Mouse (Mus musculus): ENCODE results near the gene Vgll3. TPM values are rescaled to one million over a fixed set of nuclear protein-coding genes. Genes with fewer than 3 reads are reported as not detected.

The Vgll3 gene
- polyA plus RNA-seq (2012; rRNA removed) = 0.79 and 1.3 TPM in 2 replicates

DNA sequence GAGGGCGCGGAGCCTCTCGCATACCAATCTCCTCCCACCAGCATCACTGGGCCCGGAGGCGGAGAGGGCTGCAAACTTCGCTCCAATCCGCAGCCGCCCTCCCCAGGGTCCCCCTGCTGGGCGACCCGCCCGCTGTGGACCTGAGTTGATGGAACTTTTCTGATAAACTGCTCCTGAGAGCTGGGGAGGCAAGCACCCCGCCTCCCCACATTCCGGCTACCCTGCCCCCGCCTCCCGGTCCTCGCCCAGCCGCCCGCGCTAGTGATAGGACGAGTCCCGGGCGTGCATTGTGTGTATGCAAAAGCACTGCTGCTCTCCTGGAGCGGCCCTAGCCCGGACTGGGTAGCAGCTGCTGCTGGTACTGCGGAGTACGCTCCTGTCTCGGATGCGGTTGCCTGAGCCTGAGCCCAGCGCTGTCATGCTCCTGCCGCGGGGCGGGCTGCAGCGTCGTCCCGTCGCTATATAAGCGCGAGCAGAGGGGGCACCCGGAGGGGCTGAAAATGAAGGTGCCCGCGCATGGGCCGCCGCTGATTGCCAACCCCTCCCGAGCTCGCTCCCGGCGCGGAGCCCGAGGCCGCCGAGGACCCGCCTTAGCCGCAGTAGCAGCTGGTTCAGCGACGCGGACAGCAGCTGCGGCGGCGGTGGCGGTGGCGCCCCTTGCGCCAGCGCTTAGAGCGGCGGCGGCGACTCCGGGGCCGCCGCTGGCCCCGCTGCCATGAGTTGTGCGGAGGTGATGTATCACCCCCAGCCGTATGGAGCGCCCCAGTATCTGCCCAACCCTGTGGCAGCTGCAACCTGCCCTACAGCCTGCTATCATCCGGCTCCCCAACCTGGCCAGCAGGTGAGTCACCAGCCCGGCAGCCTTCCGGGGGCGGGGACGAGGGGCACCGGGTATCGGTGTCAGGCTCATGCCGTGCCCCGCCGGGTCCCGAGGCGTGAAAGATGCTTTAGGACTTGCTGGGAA is at the start of gene Vgll3:
Vgll3 (plus strand) TSS at position 340 of the 964 bp plus-strand sequence.
- Histone ChIP-seq H3K4me1 (ENCODE audit: control insufficient read depth, insufficient read depth, low read length) (no peaks in the 10 kb centered on the region), H3K4me3 (ENCODE audit: insufficient read depth, low read length) (peak within 1 kb of the TSS; percentile 70), H3K27ac (ENCODE audit: insufficient read depth, low read length) (no peak within 1 kb of the TSS)
- TF ChIP-seq POLR2A (IDR thresholded peaks at IDR 0.05; ENCODE audit: extremely low read depth, insufficient read depth, low read length) = no peak

DNA sequence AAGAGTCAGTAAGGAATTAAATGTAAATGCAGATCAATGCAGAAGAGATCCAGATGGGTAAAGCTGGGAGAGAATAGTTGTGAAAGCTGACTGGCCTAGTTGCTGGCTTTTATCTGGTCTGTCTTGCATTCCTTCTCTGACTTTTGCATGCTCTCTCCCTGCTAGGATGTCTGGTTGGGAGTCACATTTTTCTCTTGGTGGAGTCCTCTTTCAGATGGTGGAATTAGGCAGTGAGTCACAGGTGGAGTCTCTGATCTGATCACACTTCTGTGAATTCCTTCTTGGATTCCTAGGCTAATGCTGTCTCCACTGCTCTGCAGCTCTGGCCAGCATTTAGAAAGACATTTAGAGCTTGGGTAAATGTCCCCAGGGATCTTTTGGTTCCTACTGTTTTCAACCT is 49.1 kb upstream of the Vgll3 start:
- Histone ChIP-seq H3K4me1 (ENCODE audit: control insufficient read depth, insufficient read depth, low read length) (no peaks in the 10 kb centered on the region), H3K4me3 (ENCODE audit: insufficient read depth, low read length) (no peak overlapping the region), H3K27ac (ENCODE audit: insufficient read depth, low read length) (no peak overlapping the region)
- TF ChIP-seq CTCF (IDR thresholded peaks at IDR 0.05; ENCODE audit: extremely low read depth, insufficient read depth, low read length) (no peak), POLR2A (IDR thresholded peaks at IDR 0.05; ENCODE audit: extremely low read depth, insufficient read depth, low read length) (no peak)

DNA sequence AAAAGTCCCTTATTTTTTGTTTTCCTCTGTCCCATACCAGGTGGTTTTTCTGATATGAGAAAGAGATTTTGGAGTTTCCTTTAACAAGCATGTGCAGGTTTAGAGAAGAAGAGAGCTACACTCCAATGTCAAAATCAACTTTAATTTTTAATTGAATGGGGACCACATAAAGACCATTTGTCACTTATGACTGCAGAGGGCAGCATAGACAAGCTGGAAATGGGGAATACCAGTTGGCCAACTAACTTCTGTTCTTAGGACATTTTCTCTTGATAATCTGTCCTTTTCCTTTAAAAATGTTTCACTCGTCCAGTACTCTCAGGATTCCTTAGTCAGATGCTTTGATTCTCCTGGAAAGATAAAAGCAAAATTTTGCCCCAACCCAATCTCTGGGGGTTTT is 29.1 kb upstream of the Vgll3 start:
- H3K4me1 ChIP-seq (ENCODE audit: control insufficient read depth, insufficient read depth, low read length) = no peaks in the 10 kb centered on the region
- H3K4me3 ChIP-seq (ENCODE audit: insufficient read depth, low read length) = no peak overlapping the region
- no peak for TF ChIP-seq POLR2A (IDR thresholded peaks at IDR 0.05; ENCODE audit: extremely low read depth, insufficient read depth, low read length)
- peak; percentile 24; the same call in 1 of the 2 replicates for TF ChIP-seq CTCF (IDR thresholded peaks at IDR 0.05; ENCODE audit: extremely low read depth, insufficient read depth, low read length)
- H3K27ac ChIP-seq (ENCODE audit: insufficient read depth, low read length) = no peak overlapping the region

DNA sequence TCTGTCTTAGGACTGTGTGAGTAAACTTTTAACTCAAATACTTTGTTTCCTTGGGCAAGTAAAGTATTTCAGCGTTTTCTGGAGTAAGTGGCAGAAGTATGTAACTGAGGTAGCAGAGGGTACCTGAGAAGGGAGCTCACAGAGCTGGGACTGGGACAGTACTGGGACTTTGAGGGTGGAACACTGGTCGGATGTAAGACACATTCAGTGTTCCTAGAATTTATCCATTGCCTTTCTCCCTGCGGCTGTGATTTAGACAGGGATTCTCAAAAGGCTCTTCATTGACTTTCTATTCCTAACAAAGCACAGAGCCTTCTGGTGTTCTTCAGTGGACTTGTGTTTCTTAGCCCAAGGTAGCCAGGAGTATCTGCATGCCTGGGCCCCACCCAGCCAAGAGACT is 1.0 kb downstream of the Vgll3 start:
- Histone ChIP-seq H3K4me3 (ENCODE audit: insufficient read depth, low read length) (peak overlapping the region; percentile 70; the same call in 1 of the 2 replicates), H3K27ac (ENCODE audit: insufficient read depth, low read length) (no peak overlapping the region), H3K4me1 (ENCODE audit: control insufficient read depth, insufficient read depth, low read length) (no peaks in the 10 kb centered on the region)
- TF ChIP-seq CTCF (IDR thresholded peaks at IDR 0.05; ENCODE audit: extremely low read depth, insufficient read depth, low read length) (no peak), POLR2A (IDR thresholded peaks at IDR 0.05; ENCODE audit: extremely low read depth, insufficient read depth, low read length) (no peak)

DNA sequence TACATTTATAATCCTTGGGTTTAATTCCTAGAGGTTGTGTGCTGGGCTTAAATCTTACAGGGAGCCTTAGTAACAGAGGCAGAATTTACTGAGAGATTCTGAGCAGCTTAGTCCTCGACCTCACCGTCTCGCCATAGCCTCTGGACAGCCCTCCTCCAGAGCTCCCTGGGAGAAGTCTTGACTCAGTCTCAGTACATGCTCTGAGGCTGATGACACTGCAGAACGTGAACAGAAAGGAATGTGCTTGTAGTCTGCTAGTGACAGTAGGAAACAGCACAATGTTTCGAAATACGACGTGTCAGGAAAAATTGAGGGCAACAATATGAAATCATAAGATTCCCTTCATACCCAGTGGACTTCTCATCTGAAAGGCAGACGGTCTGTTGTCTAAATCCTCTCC is 3.7 kb downstream of the Vgll3 start:
- no peak overlapping the region for H3K27ac ChIP-seq (ENCODE audit: insufficient read depth, low read length)
- H3K4me3 ChIP-seq (ENCODE audit: insufficient read depth, low read length) = no peak overlapping the region
- no peaks in the 10 kb centered on the region for H3K4me1 ChIP-seq (ENCODE audit: control insufficient read depth, insufficient read depth, low read length)
- no peak for TF ChIP-seq POLR2A (IDR thresholded peaks at IDR 0.05; ENCODE audit: extremely low read depth, insufficient read depth, low read length)
- no peak for TF ChIP-seq CTCF (IDR thresholded peaks at IDR 0.05; ENCODE audit: extremely low read depth, insufficient read depth, low read length)

DNA sequence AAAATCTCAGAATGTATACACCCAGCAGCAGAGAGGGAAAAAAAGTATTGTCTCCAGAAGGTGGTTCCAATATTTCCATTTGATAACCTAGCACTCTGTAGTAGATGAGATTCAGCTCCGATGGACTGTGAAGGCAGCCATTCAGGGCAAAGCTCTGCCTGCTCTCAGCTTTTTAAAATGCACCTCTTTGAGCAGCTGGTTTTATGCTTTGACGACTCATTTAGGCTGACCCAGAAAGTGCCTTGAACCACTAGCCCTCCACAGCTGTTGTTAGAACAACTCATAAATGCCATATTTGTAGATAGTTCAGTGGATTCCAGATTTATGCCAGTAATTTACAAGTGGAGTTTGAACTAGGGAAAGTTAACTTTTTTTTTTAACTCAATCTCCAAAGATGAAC is 5.7 kb downstream of the Vgll3 start:
- Histone ChIP-seq H3K4me3 (ENCODE audit: insufficient read depth, low read length) (no peak overlapping the region), H3K27ac (ENCODE audit: insufficient read depth, low read length) (no peak overlapping the region), H3K4me1 (ENCODE audit: control insufficient read depth, insufficient read depth, low read length) (no peaks in the 10 kb centered on the region)
- TF ChIP-seq POLR2A (IDR thresholded peaks at IDR 0.05; ENCODE audit: extremely low read depth, insufficient read depth, low read length) (no peak), CTCF (IDR thresholded peaks at IDR 0.05; ENCODE audit: extremely low read depth, insufficient read depth, low read length) (no peak)

DNA sequence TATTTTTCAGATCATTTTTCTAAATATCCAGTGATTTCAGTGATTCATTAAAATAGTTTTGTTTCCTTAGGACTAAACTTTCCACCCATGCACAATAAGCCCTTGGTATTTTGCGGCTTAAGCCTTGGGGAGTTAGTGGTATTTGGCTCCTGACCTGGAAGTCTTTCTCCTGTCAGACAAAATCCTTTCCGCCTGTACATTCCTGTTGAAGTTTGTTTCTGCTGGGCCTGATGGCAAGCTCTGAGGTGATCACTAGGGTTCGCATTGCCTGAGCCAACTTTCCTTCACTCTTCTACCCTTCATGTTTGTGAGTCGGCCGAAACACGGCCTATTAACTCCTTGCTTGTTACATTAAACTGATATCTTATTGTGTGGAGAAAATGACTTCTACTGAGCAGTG is 8.7 kb downstream of the Vgll3 start:
- no peak for TF ChIP-seq CTCF (IDR thresholded peaks at IDR 0.05; ENCODE audit: extremely low read depth, insufficient read depth, low read length)
- TF ChIP-seq POLR2A (IDR thresholded peaks at IDR 0.05; ENCODE audit: extremely low read depth, insufficient read depth, low read length) = no peak
- H3K4me3 ChIP-seq (ENCODE audit: insufficient read depth, low read length) = no peak overlapping the region

DNA sequence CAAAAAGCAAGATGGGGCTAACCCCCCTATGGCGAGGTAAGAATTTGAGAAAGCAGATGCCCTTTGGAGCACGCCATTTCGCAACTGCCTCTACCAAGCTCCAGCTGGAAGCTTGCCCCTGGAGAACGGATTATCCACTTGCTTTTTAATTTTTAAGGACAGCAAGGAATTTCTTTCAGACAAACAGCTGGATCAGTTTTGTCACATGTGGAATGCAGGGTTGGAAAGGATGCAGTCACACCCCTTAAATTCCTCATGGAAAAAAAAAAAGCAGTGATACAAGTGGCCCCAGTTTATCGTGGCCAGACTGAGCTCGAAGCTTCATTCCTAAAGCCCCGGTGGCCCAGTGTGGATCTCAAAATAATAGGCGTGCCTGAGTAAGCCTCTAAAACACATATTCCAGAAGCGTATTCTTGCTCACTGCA is 13.1 kb downstream of the Vgll3 start:
- TF ChIP-seq CTCF (IDR thresholded peaks at IDR 0.05; ENCODE audit: extremely low read depth, insufficient read depth, low read length) = no peak
- no peak for TF ChIP-seq POLR2A (IDR thresholded peaks at IDR 0.05; ENCODE audit: extremely low read depth, insufficient read depth, low read length)
- Histone ChIP-seq H3K4me3 (ENCODE audit: insufficient read depth, low read length) (no peak overlapping the region), H3K27ac (ENCODE audit: insufficient read depth, low read length) (no peak overlapping the region), H3K4me1 (ENCODE audit: control insufficient read depth, insufficient read depth, low read length) (no peaks in the 10 kb centered on the region)

More for the DNA sequence above, 8.7 kb downstream of the Vgll3 start:
- Histone ChIP-seq H3K27ac (ENCODE audit: insufficient read depth, low read length) (no peak overlapping the region), H3K4me1 (ENCODE audit: control insufficient read depth, insufficient read depth, low read length) (no peaks in the 10 kb centered on the region)

DNA sequence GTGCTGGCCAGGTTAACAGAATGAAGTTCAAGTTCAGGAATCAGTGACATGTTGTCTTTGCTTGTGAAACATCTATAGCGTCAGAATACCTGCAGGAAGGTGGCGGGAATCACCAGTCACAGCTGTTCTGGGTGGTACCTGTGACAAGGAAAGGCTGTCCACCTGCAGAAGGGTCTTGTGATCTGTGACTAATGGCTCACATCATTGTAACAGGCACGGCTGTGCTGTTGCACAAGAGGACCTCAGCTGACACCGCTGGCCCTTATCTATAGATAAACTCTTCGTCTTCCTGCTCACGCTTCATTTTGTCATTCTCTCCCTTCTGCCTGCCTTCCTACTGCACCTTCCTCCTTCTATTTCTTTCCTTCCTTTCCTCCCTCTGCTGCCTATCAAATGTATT is 14.0 kb downstream of the Vgll3 start:
- no peaks in the 10 kb centered on the region for H3K4me1 ChIP-seq (ENCODE audit: control insufficient read depth, insufficient read depth, low read length)
- no peak overlapping the region for H3K27ac ChIP-seq (ENCODE audit: insufficient read depth, low read length)
- TF ChIP-seq CTCF (IDR thresholded peaks at IDR 0.05; ENCODE audit: extremely low read depth, insufficient read depth, low read length) (no peak), POLR2A (IDR thresholded peaks at IDR 0.05; ENCODE audit: extremely low read depth, insufficient read depth, low read length) (no peak)
- H3K4me3 ChIP-seq (ENCODE audit: insufficient read depth, low read length) = no peak overlapping the region

DNA sequence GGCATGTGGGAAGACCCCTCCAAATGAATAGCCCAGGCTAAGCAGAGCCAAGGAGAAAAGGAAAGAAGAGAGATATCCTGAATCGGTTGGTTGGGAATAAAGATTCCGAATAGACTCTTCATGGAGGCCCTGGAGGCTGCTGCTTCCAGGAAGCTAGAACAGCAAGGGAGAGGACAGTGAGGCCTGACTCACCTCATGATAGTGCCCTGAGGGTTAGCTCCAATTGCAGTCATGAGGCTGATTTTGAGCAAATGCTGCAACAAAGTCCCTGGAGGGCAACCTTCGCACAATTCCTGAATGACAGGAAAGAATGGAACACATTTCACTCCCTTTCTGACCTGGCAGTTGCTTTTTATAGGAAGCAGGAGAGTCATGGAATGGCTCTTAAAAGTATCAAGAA is 19.7 kb downstream of the Vgll3 start:
- Histone ChIP-seq H3K27ac (ENCODE audit: insufficient read depth, low read length) (no peak overlapping the region), H3K4me3 (ENCODE audit: insufficient read depth, low read length) (no peak overlapping the region), H3K4me1 (ENCODE audit: control insufficient read depth, insufficient read depth, low read length) (no peaks in the 10 kb centered on the region)
- TF ChIP-seq POLR2A (IDR thresholded peaks at IDR 0.05; ENCODE audit: extremely low read depth, insufficient read depth, low read length) (no peak), CTCF (IDR thresholded peaks at IDR 0.05; ENCODE audit: extremely low read depth, insufficient read depth, low read length) (no peak)

Measured in cortical plate, adult 2 months (tissue).